Mouse (Mus musculus): Measurements from ENCODE around the gene Srgn.
"Not testable (repeated sequence)": the region's sequence is repeated elsewhere in the genome, so short reads cannot be mapped to it uniquely, and the experiment has no call there.

Srgn gene

DNA sequence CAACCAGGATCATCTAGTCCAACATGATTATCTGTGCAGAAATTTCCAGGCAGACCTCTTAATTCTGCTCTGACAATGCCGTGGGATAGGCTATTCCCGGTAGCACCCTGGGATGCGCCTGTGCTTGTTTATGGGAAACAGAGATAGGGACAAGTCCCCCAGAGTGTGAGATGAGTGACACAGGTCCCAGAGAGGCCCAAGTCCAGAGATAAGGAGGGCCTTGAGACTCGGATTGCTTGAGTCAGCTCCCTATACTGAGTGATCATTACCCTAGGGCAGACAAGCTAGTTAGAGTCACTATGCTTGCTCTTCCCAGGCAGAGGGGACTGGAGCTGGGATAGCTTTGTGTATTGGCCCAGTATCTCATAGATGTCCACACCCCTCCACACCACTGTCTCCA lies 5.5 kb downstream of the Srgn start:
- DNase-seq (ENCODE audit: low spot score in 2 of 2), result no peak

DNA sequence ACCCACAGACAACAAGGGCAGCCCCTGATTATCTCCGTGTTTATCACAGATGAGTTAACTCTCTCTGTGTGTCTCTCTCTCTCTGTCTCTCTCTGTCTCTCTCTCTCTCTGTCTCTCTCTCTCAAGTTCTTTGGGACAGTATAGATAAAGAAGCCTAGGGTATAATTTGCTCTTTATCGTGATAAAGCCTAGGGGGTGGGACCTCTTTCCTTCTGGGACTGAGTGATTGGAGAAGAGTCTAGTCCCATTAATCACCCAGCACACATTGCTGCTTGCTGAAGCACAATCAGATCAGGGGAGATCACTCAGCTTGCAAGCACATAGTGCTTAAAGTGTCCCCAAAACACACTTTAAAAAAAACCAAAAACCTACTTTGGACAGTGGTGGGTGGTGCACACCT lies 6.3 kb downstream of the Srgn start:
- DNase-seq (ENCODE audit: low spot score in 2 of 2), result no peak

DNA sequence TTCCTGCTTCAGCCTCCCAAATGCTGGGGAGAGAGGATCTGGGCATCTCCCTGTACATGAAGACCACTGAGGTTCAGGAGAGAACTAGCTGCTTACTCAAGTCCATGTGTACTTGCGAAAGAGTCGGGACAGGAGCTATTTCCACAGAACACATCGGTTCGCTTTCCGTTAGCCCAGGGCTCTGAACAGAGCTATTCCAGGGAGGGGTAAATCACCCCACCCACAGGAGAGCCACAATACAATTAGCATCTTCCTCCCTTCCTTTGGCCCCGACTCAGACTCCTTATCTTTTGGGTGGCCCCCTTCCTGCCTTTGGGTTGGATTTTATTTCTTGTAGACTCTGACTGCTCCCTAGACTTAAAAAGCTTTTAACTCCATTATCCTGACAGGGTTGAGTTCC lies 9.7 kb downstream of the Srgn start:
- DNase-seq (ENCODE audit: low spot score in 2 of 2), result no peak

DNA sequence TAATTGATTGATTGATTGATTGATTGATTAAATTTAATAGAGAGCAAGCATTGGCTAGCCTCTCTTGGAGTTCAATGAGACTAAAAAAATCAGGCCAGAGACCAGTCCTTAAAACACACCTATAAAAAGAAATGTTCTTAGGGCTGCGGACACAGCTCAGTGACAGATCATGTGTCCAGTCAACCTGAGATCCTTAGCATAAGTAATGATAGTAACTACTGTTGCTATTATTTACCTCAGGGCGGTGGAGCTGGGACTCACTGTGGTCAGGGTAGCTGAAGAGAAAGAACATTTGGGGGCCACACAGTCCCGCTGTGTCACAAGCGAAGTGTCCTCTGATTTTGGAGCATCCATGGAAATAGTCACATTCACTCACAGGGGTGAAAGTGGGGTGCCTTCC lies 14.4 kb downstream of the Srgn start:
- no peak for DNase-seq (ENCODE audit: low spot score in 2 of 2)

DNA sequence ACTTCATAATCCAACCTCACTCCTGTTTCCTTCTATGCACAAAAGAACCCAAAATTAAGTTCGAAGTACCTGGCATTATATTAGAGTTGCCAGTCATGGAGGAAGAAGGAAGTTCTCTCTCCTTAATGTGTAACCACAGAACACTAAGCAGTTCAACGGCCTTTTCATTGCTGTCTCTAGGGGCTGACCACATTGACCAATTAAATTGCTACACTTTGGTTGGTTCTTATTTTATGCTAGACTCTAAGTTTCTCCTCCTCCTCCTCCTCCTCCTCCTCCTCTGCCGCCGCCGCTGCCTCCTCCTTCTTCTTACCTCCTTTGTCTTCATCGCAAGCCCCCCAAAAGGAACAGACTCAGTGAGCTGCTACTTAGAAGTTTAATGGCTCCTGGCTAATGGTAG lies 15.7 kb downstream of the Srgn start:
- no peak for DNase-seq (ENCODE audit: low spot score in 2 of 2)

DNA sequence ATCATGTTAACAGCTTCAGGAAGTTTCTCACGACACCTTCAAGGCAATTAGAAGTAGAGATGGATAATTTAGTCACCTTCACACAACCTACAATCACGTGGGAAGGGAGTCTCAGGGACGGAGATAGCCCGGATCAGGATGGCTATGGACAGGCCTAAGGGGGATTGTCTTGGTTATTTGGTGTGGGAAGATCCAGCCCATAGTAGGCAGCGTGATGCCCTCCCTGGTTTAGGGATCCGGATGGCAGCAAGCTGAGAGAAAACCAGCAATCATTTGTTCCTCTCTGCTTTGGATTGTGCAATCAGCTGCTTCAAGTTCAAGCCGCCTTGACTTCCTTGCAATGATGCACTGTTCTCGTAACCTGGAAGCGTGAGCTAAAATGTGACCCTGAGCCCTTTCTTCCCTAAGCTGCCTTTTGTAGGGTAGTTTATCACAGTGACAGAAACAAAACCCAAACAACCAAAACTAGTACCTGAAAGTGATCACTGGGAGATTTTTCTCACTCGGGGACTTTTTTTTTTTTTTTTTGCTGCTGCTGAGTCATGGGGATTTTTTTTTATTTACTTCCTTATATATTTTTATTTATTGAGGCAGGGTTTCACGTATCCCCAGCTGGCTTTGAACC lies 18.1 kb downstream of the Srgn start:
- DNase-seq (ENCODE audit: low spot score in 2 of 2), result no peak

DNA sequence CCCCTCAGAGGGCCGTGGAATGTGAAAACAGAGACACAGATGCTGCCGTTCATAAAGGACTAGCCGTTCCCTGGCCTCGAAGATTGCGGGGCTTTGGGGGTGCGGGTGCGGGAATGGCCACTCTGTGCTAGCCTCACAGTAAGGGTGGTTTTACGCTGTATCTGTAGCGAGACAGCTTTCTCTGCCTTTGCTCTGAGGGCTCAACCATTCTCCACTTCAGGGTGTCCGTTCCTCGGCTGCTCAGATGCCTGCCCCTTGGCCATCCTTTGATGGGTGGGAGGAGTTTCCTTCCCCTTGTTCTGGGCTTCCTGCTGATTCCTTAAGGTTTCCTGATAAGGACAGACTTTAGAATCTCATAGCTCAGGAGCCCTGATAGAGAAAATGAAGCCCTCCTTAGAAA lies 18.8 kb downstream of the Srgn start:
- DNase-seq (ENCODE audit: low spot score in 2 of 2), result peak in 1 of 2 experiments; percentile 27

DNA sequence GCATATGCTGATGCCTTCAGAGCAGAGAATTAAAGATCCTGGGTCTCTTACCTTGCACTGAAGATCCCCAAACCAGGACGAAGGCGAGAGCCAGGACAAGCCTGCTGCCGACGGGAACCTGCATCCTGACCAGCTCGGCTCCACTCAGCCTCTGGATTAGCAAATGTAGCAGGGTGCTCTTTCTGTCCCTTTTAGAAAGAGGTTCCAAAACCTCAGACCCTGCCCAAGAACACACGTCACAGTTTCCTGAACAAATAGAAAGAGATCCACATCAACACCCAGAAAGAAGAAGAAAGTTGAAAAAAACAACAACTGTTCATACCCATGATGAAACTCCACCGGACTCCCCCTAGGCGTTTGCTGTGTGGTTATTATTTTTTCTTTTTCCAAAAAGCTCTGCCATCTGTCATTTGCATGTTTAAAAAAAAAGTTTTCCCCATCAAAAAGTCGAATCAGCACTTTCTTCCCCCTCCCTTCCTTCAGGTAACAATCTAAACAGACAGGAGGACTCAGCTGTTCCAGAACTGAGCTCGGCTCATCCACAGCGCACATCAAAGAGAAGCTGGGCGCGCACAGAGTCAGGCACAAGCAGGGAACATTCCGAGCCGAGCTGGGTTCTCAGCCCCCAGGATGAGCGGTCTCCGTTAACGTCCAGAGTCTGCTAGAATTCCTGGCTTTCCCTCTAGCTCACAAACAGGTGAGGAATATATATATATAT lies 19.5 kb downstream of the Srgn start:
- DNase-seq (ENCODE audit: low spot score in 2 of 2), result peak; percentile 35 to 59

DNA sequence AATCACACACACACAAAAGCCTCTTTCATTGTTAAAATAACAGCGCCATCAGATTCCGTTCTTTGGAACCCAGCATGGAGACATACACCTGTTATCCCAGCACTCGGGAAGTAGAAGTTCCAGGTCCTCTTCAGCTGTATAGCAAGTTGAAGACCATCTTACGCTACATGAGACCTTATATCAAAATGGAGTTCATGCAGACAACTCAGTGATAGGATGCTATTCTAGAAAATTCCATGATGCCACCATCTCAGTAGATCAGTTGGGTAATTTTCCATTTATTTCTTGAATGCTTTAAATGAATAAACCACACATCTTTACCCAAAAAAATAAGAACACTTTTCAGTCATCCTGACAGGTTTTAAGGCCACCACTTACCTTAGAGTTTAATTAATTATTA lies 20.2 kb downstream of the Srgn start:
- DNase-seq (ENCODE audit: low spot score in 2 of 2), result no peak

DNA sequence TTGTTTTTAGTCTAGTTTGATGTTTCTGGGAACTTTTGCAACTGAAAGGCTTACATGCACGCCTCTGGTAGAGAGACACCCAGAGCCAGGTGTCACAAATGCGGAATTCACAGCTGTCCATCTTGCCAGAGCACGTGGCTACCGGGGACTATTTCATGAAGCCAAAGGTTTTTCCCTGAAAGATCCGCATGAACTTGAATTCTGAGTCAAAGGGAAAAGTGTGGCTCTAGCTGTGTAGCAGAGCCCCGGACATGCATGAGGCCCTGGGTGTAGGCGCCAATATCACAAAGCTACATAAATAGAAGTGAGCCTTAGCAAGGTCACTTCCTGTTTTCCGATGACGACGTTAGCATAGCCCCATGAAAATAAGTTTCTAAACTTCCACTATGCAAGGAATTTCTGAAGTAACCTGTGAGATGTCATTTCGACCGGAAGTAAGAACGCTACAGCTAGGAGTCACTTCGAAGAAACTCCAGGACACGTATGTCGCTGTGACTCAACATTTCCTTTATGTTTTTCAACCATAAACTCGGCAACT lies 21.2 kb downstream of the Srgn start:
- no peak for DNase-seq (ENCODE audit: low spot score in 2 of 2)

DNA sequence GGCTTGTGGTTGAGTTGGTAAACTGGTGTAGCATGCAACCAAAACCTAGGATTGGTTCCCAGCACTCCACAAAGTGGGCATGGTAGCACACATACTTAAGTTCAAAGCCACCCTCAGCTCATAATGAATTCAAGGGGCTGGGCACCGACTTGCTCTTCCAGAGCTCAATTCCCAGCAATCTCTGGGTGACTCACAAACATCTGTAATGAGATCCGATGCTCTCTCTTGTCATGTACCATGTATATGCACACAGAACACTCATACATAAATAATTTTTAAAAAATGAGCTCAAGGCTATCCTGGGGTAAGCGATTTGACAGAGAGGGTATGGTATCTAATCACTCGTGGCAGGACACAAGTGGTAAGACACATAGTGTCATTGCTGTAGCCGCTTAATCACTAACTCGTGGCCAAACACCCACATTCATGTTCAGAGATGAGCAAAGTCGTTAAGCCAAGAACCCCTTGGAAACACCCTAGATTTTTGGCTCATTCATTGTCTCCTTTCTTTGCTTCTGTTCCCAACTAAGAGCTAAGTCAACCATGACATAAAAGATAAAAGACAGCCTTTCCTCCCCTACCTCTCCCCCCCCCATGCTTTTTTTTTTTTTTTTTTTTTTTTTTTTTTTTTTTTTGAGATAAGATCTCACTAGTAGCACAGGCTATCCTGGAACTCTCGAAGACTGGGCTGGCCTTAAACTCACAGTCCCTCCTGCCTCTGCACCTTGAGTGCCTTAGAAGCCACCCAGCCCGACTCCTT lies 21.8 kb downstream of the Srgn start:
- no peak for DNase-seq (ENCODE audit: low spot score in 2 of 2)

DNA sequence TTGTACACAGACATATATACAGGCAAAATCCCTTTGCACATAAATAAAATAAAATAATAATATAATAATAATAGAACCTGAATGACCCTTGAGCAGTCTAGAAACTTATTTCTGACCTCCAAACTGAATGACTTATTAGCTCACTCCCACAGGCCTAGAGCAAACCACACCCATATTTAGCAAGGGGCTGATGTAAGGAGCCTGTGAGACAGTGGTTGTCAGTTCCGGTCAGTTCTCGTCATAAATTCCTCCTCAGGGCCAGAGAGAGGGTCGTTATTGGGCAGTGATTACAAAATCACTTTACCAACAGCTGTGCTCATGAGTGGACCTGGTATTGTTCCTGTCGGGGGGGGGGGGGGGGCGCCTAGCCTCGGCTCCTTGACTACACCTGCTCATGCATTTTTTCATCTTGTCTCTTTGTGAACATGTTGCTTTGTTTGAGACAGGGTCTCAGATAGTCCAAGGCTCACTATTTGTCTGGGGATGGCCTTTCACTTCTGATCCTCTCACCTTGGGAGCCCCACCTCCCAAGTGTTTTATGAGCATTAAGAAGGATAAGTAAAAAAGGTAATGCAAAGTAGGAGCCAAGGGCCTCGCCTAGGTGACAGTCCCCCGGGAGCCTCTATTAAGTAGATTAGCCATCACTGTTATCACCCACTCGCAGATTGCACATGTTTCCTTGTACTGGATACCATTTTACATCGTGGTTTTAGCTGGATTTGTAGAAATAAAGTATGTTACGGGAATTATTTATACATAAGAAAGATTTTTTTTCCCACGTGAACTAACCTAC lies 23.2 kb downstream of the Srgn start:
- no peak for DNase-seq (ENCODE audit: low spot score in 2 of 2)

DNA sequence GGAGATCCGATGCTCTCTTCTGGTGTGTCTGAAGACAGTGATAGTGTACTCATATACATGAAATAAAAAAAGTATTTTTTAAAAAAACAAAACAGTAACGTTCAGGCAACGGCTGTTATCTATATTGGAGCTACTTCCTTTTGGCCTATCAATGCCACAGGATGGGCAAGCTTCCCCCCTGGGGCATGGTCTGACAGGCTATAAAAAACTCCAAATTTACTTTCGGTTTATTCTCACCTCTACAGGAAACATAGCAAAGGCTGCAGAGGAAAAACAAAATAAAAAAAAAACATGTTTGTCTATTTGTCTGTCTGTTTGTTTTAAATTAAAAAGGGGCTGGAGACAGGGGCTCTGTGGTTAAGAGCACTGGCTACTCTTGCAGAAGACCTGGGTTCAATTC lies 23.9 kb downstream of the Srgn start:
- no peak for DNase-seq (ENCODE audit: low spot score in 2 of 2)

DNA sequence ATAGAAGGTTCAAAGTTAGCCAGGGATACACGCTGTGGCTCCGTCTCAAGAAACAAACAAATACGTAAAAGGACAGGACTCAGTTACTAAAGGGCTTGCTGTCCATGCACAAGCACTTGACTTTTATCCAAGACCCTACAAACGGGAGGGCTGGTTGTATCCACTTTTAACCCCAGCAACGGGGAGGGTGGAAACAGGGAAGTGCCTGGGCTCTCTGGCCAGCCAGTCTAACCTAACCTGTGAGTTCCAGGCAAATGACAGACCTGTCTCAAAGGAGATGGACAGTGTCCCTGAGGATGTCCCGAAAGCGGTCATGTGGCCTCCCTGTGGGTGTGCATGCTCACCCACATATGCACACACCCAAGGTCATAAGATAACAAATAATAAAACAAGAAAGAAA lies 25.3 kb downstream of the Srgn start:
- no peak for DNase-seq (ENCODE audit: low spot score in 2 of 2)

DNA sequence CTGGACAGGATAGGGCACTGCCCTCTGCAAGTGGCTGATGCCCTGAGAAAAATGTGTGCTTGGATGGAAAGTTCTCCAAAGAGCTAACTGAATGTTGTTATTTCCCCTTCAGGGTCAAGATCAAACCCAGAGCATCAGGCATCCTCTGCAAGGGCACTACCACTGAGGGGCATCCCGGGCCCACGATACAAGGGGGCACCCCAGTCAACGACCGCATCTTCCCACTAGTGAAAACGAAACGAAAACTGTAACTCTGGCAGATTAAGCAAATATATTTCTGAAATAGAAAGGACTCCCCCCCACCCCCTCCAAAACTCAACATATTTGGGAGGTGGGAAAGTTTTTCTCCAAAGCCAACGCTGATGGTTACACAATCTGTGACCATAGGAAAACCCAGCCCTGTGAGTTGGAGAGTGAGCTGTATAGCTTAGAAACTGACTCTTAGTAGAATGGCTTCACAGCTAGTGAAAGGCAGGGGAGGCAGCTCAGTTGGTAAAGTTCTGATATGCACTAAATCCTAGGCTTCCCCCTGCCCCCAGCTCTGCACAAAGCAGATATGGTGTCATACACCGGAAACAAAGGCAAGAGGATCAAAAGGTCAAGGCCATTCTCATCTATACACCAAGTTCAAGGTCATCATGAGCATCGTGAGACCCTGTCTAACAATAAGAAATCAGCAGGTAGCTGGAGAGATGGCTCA lies 26.2 kb downstream of the Srgn start:
- DNase-seq (ENCODE audit: low spot score in 2 of 2), result no peak

DNA sequence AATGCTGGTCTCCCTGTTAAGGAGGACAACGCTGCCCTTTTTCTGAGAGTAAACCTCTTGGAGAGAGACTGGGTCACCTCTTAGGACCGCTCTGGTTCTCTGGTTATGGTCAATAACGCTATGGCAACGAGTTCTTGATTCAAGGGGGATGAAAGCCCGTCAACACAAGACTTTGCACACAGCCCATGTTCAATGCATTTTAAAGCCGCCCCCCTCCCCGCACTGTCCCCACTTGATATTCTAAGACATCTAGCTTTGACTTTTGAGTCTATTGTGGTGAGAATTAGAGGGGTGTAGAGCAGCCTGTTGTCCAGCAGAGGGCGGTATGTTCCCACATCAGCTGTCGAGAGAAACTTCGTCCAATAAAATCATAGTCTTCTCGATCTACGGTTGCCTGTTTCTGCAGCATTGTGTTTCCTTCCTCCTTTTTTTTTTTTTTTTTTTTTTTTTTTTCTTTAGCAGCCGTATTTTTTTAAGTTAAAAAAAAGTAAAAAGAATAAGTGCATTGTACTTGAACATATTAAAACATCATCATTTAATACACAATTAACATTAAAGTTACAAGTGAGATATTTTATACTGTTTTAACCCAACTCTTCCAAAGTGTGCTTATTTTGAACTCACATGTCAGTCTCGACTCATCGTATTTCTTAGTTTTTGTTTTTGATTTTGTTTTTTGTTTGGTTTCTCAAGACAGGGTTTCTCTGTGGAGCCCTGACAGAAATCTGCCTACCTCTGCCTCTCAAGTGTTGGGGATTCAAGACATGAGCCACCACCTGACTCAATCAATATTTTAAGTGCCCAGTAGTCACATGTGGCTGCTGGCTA lies 26.9 kb downstream of the Srgn start:
- peak; percentile 42 to 62 for DNase-seq (ENCODE audit: low spot score in 2 of 2)

DNA sequence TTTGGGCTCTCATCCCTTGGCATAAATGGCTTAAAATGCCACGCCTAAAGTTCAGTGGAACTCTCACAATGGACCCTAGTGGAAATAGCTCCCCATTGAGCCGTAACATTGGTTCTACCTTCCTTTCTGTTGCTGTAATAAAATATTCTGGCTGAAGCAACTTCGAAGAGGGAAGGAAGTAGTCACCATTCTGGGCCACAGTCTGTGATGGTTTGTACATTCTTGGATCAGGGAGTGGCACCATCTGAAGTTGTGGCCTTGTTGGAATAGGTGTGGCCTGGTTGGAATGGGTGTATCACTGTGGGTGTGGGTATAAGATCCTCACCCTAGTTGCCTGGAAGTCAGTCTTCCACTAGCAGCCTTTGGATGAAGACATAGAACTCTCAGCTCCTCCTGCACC lies 35.6 kb downstream of the Srgn start:
- not testable (repeated sequence) for DNase-seq (ENCODE audit: low spot score in 2 of 2)

DNA sequence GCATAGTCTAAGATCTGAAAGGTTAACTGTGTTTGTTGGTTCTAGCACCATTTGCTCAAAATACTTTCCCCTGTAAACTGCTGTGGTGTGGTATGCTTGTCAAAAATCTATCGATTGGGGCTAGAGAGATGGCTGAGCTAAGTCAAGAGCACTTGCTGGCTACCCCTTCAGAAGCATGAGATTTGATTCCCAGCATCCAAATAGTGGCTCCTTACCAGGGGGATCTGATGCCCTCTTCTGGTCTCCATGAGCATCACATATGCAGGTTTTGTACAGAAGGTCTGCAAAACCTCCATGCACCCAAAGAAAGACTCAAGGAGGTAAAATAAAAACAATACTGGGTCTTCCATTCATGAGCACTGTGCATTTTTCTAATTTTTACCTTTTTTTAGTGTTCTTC lies 39.0 kb downstream of the Srgn start:
- DNase-seq (ENCODE audit: low spot score in 2 of 2), result peak in 1 of 2 experiments; percentile 31

DNA sequence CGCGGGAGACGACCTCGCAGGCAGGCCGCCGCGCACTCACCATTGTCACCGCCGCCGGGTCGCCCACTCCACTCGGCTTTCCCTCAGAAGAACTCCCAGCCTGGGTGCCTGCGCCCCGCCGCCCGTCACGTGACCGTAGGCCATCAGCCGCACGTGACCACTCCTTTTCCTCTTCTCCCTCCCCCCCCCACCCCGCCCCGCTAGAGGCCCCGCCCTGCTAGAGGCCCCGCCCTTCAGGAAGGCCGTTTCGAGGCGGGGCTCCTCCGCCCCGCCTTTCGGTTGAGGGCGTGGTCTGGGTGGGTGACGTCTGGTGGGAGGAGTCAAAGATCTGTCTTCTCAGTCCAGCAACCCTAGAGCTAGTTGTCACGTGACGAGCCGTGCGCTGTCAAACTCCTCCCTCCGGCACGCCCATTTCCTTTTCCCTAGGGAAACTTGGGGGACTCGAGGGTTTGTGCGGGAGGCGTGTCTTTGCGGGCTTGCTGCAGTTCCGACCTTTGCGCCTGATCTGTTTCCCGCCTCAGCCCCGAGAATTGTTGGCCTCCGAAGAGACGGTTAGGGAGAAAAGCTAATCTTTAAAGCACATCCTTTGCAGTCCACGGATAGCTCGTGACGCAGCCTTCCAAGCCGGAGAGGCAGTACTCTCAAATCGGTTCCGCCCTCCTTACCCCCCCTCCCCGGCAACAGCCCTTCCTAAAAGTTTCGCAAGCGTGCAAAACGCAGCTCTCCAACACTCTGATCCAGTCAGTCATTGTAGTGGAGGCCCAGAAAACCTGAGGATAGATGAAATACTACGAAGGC lies 40.4 kb downstream of the Srgn start, which contains the start of gene Vps26a:
Vps26a (minus strand) TSS at position 188 of the 798 bp plus-strand sequence.
- peak; percentile 99 to 100 for DNase-seq (ENCODE audit: low spot score in 2 of 2)

Measured in urinary bladder, postnatal 36 days (tissue).